Mouse (Mus musculus) midbrain, embryonic 10.5 days (tissue): ENCODE measurements at regions not wholly inside any gene's neighbourhood (a gene's known extent, or its start where the extent isn't known, plus 50 kb on each side); places are given as distances from the start of the nearest gene placed in this dataset.

Experiments
- DNase-seq: peaks from one replicate; pipeline ENCODE4 v3.0.0-alpha.2; 2017; ENCODE audit warnings: low spot score
- H3K27ac ChIP-seq: fragments of 300-500 bp; sonication (generic); replicated peaks from 2 replicates; pipeline ENCODE4 v1.5.1; 2016; ENCODE audit warnings: mild to moderate bottlenecking
- H3K27me3 ChIP-seq: fragments of 300-500 bp; sonication (generic); 2 replicates; pipeline ENCODE4 v1.6.1; 2016; ENCODE audit warnings: low read depth, mild to moderate bottlenecking; ENCODE audit not compliant: poor library complexity, severe bottlenecking
- H3K36me3 ChIP-seq: fragments of 300-500 bp; sonication (generic); 2 replicates; pipeline ENCODE4 v1.6.1; 2016; ENCODE audit warnings: mild to moderate bottlenecking, moderate library complexity
- H3K4me1 ChIP-seq: fragments of 300-500 bp; sonication (generic); 2 replicates; pipeline ENCODE4 v1.6.1; 2016
- H3K4me3 ChIP-seq: fragments of 300-500 bp; sonication (generic); 2 replicates; pipeline ENCODE4 v1.5.1; 2016; ENCODE audit warnings: mild to moderate bottlenecking, moderate library complexity
- H3K9me3 ChIP-seq: fragments of 300-500 bp; sonication (generic); replicated peaks from 2 replicates; pipeline ENCODE4 v1.6.1; 2016; ENCODE audit warnings: mild to moderate bottlenecking
- WGBS: fragments of 180-500 bp; shearing (Covaris S2); methylation state at CpG from one replicate; pipeline ENCODE4 v1.1.7; 2016; 5-methylcytosine and 5-hydroxymethylcytosine counted together

DNA sequence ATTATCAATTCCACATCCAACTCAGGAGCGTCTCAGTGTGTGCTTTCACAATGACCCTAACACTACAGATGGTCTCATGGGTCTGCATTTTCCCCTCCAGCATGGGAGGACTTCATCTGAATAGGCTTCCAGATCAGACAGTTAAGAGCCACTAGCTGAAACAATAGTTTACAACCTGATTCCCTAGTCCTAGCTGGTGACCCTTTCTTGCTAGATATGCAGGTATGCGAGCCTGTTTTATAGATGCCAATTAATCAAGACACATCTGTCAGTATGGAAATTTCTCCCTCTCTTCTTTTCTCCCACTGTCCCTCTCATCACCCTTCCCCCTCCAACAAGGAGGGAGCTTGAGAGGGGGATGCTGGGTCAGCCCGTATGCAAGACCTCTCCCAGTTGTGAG lies 71.2 kb upstream of the Zic3 start:
- Histone ChIP-seq H3K4me3 (no peak overlapping the region), H3K9me3 (no peaks in the 10 kb centered on the region), H3K36me3 (no peaks in the 10 kb centered on the region), H3K27me3 (no peaks in the 10 kb centered on the region), H3K27ac (no peak overlapping the region), H3K4me1 (no peaks in the 10 kb centered on the region)
- DNase-seq, result no peak
- 60% methylated on average over 3 of the region's 3 CpGs for WGBS

DNA sequence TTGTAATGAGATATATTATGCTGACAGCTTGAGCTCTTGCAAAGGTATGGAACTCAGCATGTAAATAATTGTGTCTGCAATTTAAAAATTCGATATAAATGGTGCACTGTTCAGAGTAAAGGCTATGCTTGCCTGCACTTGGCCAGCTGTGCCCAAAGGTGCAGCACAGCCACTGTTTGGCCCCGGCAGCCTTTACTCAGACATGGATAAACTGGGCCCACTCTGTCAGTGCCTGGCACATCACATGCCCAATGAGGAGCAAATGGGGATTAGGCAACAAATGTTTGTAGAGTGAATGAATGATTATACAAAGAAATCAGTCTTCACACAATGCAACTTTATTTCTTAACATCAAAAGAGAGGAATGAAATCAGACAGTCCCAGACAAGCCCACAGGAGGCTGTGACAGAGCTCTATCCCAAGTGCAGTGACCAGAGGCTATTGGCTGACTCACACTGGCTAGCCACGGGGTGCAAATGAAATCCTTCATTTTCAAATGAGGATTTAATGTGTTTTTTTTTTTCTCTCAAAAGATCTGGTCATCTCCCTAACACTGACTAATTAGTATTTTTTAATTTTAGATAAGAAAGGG lies 67.8 kb upstream of the Zic3 start:
- WGBS, result 29% methylated on average over 3 of the region's 3 CpGs
- Histone ChIP-seq H3K27me3 (no peaks in the 10 kb centered on the region), H3K4me3 (no peak overlapping the region), H3K36me3 (no peaks in the 10 kb centered on the region), H3K9me3 (no peaks in the 10 kb centered on the region), H3K27ac (no peak overlapping the region), H3K4me1 (no peaks in the 10 kb centered on the region)
- no peak for DNase-seq
